Mouse (Mus musculus): ENCODE results near the gene Fam129a. TPM values are rescaled to one million over a fixed set of nuclear protein-coding genes. Genes with fewer than 3 reads are reported as not detected.
A peak's percentile ranks its signal among the peaks of the same experiment; 100 is the strongest.

Gene Fam129a
- polyA plus RNA-seq, 1 experiment, result not detected

GRCm38 (mm10) chr1:151679883-151680613, 109.1 kb downstream of the Fam129a start:
- no peak for TF ChIP-seq CTCF (IDR thresholded peaks at IDR 0.05; ENCODE audit: insufficient read depth, low read depth, low read length)
- no peak for TF ChIP-seq POLR2A (IDR thresholded peaks at IDR 0.05; ENCODE audit: insufficient read depth, low read depth, low read length)

GRCm38 (mm10) chr1:151680971-151681370, 110.0 kb downstream of the Fam129a start:
- Histone ChIP-seq H3K4me1 (ENCODE audit: control insufficient read depth, insufficient read depth, low read length) (peaks cover 5% of the 10 kb centered on the region; the same call in 1 of the 2 replicates), H3K27ac (ENCODE audit: insufficient read depth, low read depth, low read length) (no peak overlapping the region), H3K4me3 (ENCODE audit: insufficient read depth, low read depth, low read length) (no peak overlapping the region)
- TF ChIP-seq POLR2A (IDR thresholded peaks at IDR 0.05; ENCODE audit: insufficient read depth, low read depth, low read length) (no peak), CTCF (IDR thresholded peaks at IDR 0.05; ENCODE audit: insufficient read depth, low read depth, low read length) (no peak)
- whole genome bisulfite sequencing, result 86% methylated on average over 3 of the region's 3 CpGs

More at GRCm38 (mm10) chr1:151679883-151680613, 109.1 kb downstream of the Fam129a start:
- Histone ChIP-seq H3K4me3 (ENCODE audit: insufficient read depth, low read depth, low read length) (no peak overlapping the region), H3K27ac (ENCODE audit: insufficient read depth, low read depth, low read length) (no peak overlapping the region), H3K4me1 (ENCODE audit: control insufficient read depth, insufficient read depth, low read length) (no peaks in the 10 kb centered on the region)
- WGBS, result 97% methylated on average over 4 of the region's 4 CpGs

- 95% methylated on average over 6 of the region's 6 CpGs for WGBS
- TF ChIP-seq CTCF (IDR thresholded peaks at IDR 0.05; ENCODE audit: insufficient read depth, low read depth, low read length) (no peak), POLR2A (IDR thresholded peaks at IDR 0.05; ENCODE audit: insufficient read depth, low read depth, low read length) (no peak)
- no peak overlapping the region for H3K4me3 ChIP-seq (ENCODE audit: insufficient read depth, low read depth, low read length)
- no peak overlapping the region for H3K27ac ChIP-seq (ENCODE audit: insufficient read depth, low read depth, low read length)
- peaks cover 11% of the 10 kb centered on the region for H3K4me1 ChIP-seq (ENCODE audit: control insufficient read depth, insufficient read depth, low read length)
Observed at GRCm38 (mm10) chr1:151682896-151683295, 111.9 kb downstream of the Fam129a start.

- Histone ChIP-seq H3K4me1 (ENCODE audit: control insufficient read depth, insufficient read depth, low read length) (peaks cover 11% of the 10 kb centered on the region), H3K4me3 (ENCODE audit: insufficient read depth, low read depth, low read length) (no peak overlapping the region), H3K27ac (ENCODE audit: insufficient read depth, low read depth, low read length) (no peak overlapping the region)
- TF ChIP-seq CTCF (IDR thresholded peaks at IDR 0.05; ENCODE audit: insufficient read depth, low read depth, low read length), result no peak
- TF ChIP-seq POLR2A (IDR thresholded peaks at IDR 0.05; ENCODE audit: insufficient read depth, low read depth, low read length), result no peak
- 85% methylated on average over 7 of the region's 7 CpGs for WGBS
Observed at GRCm38 (mm10) chr1:151684451-151684892, 113.5 kb downstream of the Fam129a start.

- H3K4me1 ChIP-seq (ENCODE audit: control insufficient read depth, insufficient read depth, low read length), result peaks cover 11% of the 10 kb centered on the region
- H3K27ac ChIP-seq (ENCODE audit: insufficient read depth, low read depth, low read length), result no peak overlapping the region
- H3K4me3 ChIP-seq (ENCODE audit: insufficient read depth, low read depth, low read length), result no peak overlapping the region
- WGBS, result 81% methylated on average over 5 of the region's 5 CpGs
- no peak for TF ChIP-seq POLR2A (IDR thresholded peaks at IDR 0.05; ENCODE audit: insufficient read depth, low read depth, low read length)
- TF ChIP-seq CTCF (IDR thresholded peaks at IDR 0.05; ENCODE audit: insufficient read depth, low read depth, low read length), result no peak
Observed at GRCm38 (mm10) chr1:151684978-151685377, 114.0 kb downstream of the Fam129a start.

GRCm38 (mm10) chr1:151685666-151686309, 114.8 kb downstream of the Fam129a start:
- Histone ChIP-seq H3K4me3 (ENCODE audit: insufficient read depth, low read depth, low read length) (no peak overlapping the region), H3K27ac (ENCODE audit: insufficient read depth, low read depth, low read length) (0 out of 2 replicates have a peak overlapping the region, but pooled peaks have one; percentile 28), H3K4me1 (ENCODE audit: control insufficient read depth, insufficient read depth, low read length) (peaks cover 11% of the 10 kb centered on the region)
- TF ChIP-seq POLR2A (IDR thresholded peaks at IDR 0.05; ENCODE audit: insufficient read depth, low read depth, low read length) (no peak), CTCF (IDR thresholded peaks at IDR 0.05; ENCODE audit: insufficient read depth, low read depth, low read length) (no peak)
- 52% methylated on average over 12 of the region's 12 CpGs for WGBS

- WGBS, result 28% methylated on average over 8 of the region's 8 CpGs
- peaks cover 11% of the 10 kb centered on the region for H3K4me1 ChIP-seq (ENCODE audit: control insufficient read depth, insufficient read depth, low read length)
- H3K27ac ChIP-seq (ENCODE audit: insufficient read depth, low read depth, low read length), result no peak overlapping the region
- TF ChIP-seq CTCF (IDR thresholded peaks at IDR 0.05; ENCODE audit: insufficient read depth, low read depth, low read length) (no peak), POLR2A (IDR thresholded peaks at IDR 0.05; ENCODE audit: insufficient read depth, low read depth, low read length) (no peak)
- H3K4me3 ChIP-seq (ENCODE audit: insufficient read depth, low read depth, low read length), result no peak overlapping the region
Observed at GRCm38 (mm10) chr1:151686696-151687095, 115.7 kb downstream of the Fam129a start.

GRCm38 (mm10) chr1:151689032-151689431, 118.0 kb downstream of the Fam129a start:
- TF ChIP-seq CTCF (IDR thresholded peaks at IDR 0.05; ENCODE audit: insufficient read depth, low read depth, low read length), result no peak
- TF ChIP-seq POLR2A (IDR thresholded peaks at IDR 0.05; ENCODE audit: insufficient read depth, low read depth, low read length), result no peak
- Histone ChIP-seq H3K4me3 (ENCODE audit: insufficient read depth, low read depth, low read length) (no peak overlapping the region), H3K4me1 (ENCODE audit: control insufficient read depth, insufficient read depth, low read length) (peaks cover 11% of the 10 kb centered on the region), H3K27ac (ENCODE audit: insufficient read depth, low read depth, low read length) (no peak overlapping the region)
- WGBS, result 75% methylated on average over 5 of the region's 5 CpGs

- no peak overlapping the region for H3K4me3 ChIP-seq (ENCODE audit: insufficient read depth, low read depth, low read length)
- no peak for TF ChIP-seq POLR2A (IDR thresholded peaks at IDR 0.05; ENCODE audit: insufficient read depth, low read depth, low read length)
- no peak for TF ChIP-seq CTCF (IDR thresholded peaks at IDR 0.05; ENCODE audit: insufficient read depth, low read depth, low read length)
- peaks cover 11% of the 10 kb centered on the region for H3K4me1 ChIP-seq (ENCODE audit: control insufficient read depth, insufficient read depth, low read length)
- WGBS, result 86% methylated on average over 8 of the region's 8 CpGs
- H3K27ac ChIP-seq (ENCODE audit: insufficient read depth, low read depth, low read length), result no peak overlapping the region
Observed at GRCm38 (mm10) chr1:151689561-151689960, 118.6 kb downstream of the Fam129a start.

Measured in olfactory bulb, adult 2 months (tissue).